Mouse (Mus musculus) MEL (cell line): ENCODE results near the gene Hspb11.

Experiments
- CTCF ChIP-seq, 3 experiments: IDR thresholded peaks in 2 of 3; conservative IDR thresholded peaks in 1 of 3; 2 replicates each; pipeline ENCODE4 v1.5.1; 2011 to 2012; ENCODE audit warnings: low read length in 3 of 3, low read depth in 2 of 3, mild to moderate bottlenecking in 2 of 3, improper control_type of control experiment in 1 of 3, inconsistent platforms in 1 of 3, mixed read lengths in 1 of 3, moderate library complexity in 1 of 3; ENCODE audit not compliant: control insufficient read depth in 1 of 3, insufficient read depth in 1 of 3, poor library complexity in 1 of 3, severe bottlenecking in 1 of 3
- MAX ChIP-seq: IDR thresholded peaks from 2 replicates; pipeline ENCODE4 v1.6.1; 2011; ENCODE audit warnings: low read length, improper control_type of control experiment
- SIN3A ChIP-seq: IDR thresholded peaks from 2 replicates; pipeline ENCODE4 v1.6.1; 2012; ENCODE audit warnings: low read length, improper control_type of control experiment, inconsistent platforms
- TBP ChIP-seq: IDR thresholded peaks from 2 replicates; pipeline ENCODE4 v1.8.0; 2011; ENCODE audit warnings: low read depth, low read length, improper control_type of control experiment

DNA sequence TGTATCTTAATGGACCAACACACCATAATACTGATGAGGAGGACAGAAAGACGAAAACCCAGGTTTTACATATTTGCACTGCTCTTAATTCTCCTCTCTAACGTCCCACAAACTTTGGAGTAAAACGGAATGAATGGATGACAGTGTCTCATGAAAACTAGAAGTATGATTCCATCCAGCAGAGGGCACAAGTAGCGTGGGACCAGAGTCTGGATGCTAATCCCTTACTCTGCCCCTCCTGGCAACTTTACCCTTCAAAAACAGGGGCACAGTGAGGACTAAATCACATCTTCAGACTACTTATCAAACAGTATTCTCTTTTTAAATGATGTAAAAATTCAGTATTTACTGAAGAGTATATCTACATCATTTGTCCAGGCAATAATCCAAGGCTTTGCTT lies 2.9 kb upstream of the Hspb11 start:
- TF ChIP-seq SIN3A (no peak), TBP (no peak), CTCF (IDR thresholded peaks at IDR 0.05 in 2 of 3, conservative IDR thresholded peaks at IDR 0.05 in 1 of 3; ENCODE audit: control insufficient read depth in 1 of 3, insufficient read depth in 1 of 3, low read depth in 2 of 3, low read length in 3 of 3, poor library complexity in 1 of 3, severe bottlenecking in 1 of 3) (peak; percentile 41 to 73 (median 42)), MAX (no peak)
